8 mouse cellular contexts compared by ENCODE assay signal in genomic region chr14:47177846-47178414, GRCm38 (mm10). TPM values are rescaled to one million over a fixed set of nuclear protein-coding genes. Genes with fewer than 3 reads are reported as not detected.
DNase-seq lines count a peak whose midpoint lies in the region; ATAC-seq lines count a peak whose summit lies in the region.

No protein-coding gene starts in this region.

- H3K27ac ChIP-seq in forebrain, embryonic 16.5 days (ENCODE audit: low read length) = no peak overlapping the region
- no peak overlapping the region for H3K27ac ChIP-seq in forebrain, embryonic 11.5 days (ENCODE audit: low read depth, low read length)
- H3K27ac ChIP-seq in embryonic facial prominence, embryonic 14.5 days (replicated peaks; ENCODE audit: low read depth, low read length) = 0 out of 2 replicates have a peak overlapping the region, but pooled peaks have one; percentile 33
- 0 out of 2 replicates have a peak overlapping the region, but pooled peaks have one; percentile 59 for H3K27ac ChIP-seq in limb, embryonic 10.5 days

- no peak overlapping the region for H3K4me2 ChIP-seq in forebrain, embryonic 16.5 days (ENCODE audit: low read length)
- H3K4me2 ChIP-seq in forebrain, embryonic 11.5 days (ENCODE audit: low read depth, low read length, severe bottlenecking) = no peak overlapping the region
- peak overlapping the region; percentile 47 for H3K4me2 ChIP-seq in embryonic facial prominence, embryonic 14.5 days (ENCODE audit: low read depth, low read length)

- H3K9ac ChIP-seq in forebrain, embryonic 16.5 days (replicated peaks; ENCODE audit: low read depth, low read length) = no peak overlapping the region
- no peak overlapping the region for H3K9ac ChIP-seq in forebrain, embryonic 11.5 days (ENCODE audit: low read length)
- H3K9ac ChIP-seq in embryonic facial prominence, embryonic 14.5 days (ENCODE audit: low read depth, low read length) = no peak overlapping the region

- 53% methylated on average over 13 of the region's 13 CpGs for WGBS in forebrain, embryonic 16.5 days
- WGBS in forebrain, embryonic 11.5 days = 65% methylated on average over 13 of the region's 13 CpGs
- WGBS in embryonic facial prominence, embryonic 14.5 days = 28% methylated on average over 13 of the region's 13 CpGs
- 34% methylated on average over 13 of the region's 13 CpGs for WGBS in limb, embryonic 10.5 days

- no peak for DNase-seq in forebrain, embryonic 11.5 days (ENCODE audit: low spot score)
- DNase-seq in NIH3T3 (ENCODE audit: low read depth) = peak; percentile 90
- peak; percentile 59 for DNase-seq in embryonic facial prominence, embryonic 14.5 days (ENCODE audit: low spot score)
- peak; percentile 67 to 78 for DNase-seq in heart, postnatal 36 days
- DNase-seq in limb, embryonic 10.5 days (ENCODE audit: low spot score) = peak; percentile 41
- DNase-seq in thymus, postnatal 4 days = no peak

- 0 out of 2 replicates have a peak, but pooled peaks cover 6% of the 10 kb centered on the region for H3K4me1 ChIP-seq in forebrain, embryonic 16.5 days (replicated peaks; ENCODE audit: control insufficient read depth, insufficient read depth, low read length)
- no peaks in the 10 kb centered on the region for H3K4me1 ChIP-seq in forebrain, embryonic 11.5 days (replicated peaks; ENCODE audit: control insufficient read depth, insufficient read depth, low read length)
- H3K4me1 ChIP-seq in embryonic facial prominence, embryonic 14.5 days (ENCODE audit: control insufficient read depth, insufficient read depth, low read length) = peaks cover 8% of the 10 kb centered on the region; the same call in 1 of the 2 replicates
- H3K4me1 ChIP-seq in limb, embryonic 10.5 days = peaks cover 8% of the 10 kb centered on the region

- intact Hi-C loops in heart, postnatal 36 days (cut with DNase I) = loop anchor here (5.0 kb wide), 1 partner anchor 76 kb away; no protein-coding TSS in a partner anchor

- no peaks in the 10 kb centered on the region for H3K36me3 ChIP-seq in forebrain, embryonic 16.5 days (ENCODE audit: control insufficient read depth, insufficient read depth)
- H3K36me3 ChIP-seq in forebrain, embryonic 11.5 days (ENCODE audit: control insufficient read depth, insufficient read depth, low read length) = no peaks in the 10 kb centered on the region
- no peaks in the 10 kb centered on the region for H3K36me3 ChIP-seq in embryonic facial prominence, embryonic 14.5 days (ENCODE audit: control insufficient read depth, insufficient read depth, low read length)
- H3K36me3 ChIP-seq in limb, embryonic 10.5 days = no peaks in the 10 kb centered on the region

- H3K4me3 ChIP-seq in forebrain, embryonic 16.5 days (replicated peaks; ENCODE audit: low read length) = no peak overlapping the region
- no peak overlapping the region for H3K4me3 ChIP-seq in forebrain, embryonic 11.5 days (ENCODE audit: low read depth, low read length)
- H3K4me3 ChIP-seq in embryonic facial prominence, embryonic 14.5 days (ENCODE audit: low read depth, low read length) = peak overlapping the region; percentile 17
- no peak overlapping the region for H3K4me3 ChIP-seq in limb, embryonic 10.5 days

- H3K9me3 ChIP-seq in forebrain, embryonic 16.5 days (ENCODE audit: control insufficient read depth, low read length) = no peaks in the 10 kb centered on the region
- no peaks in the 10 kb centered on the region for H3K9me3 ChIP-seq in forebrain, embryonic 11.5 days (ENCODE audit: control insufficient read depth, low read length)
- no peaks in the 10 kb centered on the region for H3K9me3 ChIP-seq in embryonic facial prominence, embryonic 14.5 days (ENCODE audit: control insufficient read depth, low read length)
- no peaks in the 10 kb centered on the region for H3K9me3 ChIP-seq in limb, embryonic 10.5 days (replicated peaks)

- peak; percentile 28 for ATAC-seq in forebrain, embryonic 16.5 days
- no peak for ATAC-seq in forebrain, embryonic 11.5 days (replicated peaks; ENCODE audit: low FRiP score)
- peak; percentile 57 for ATAC-seq in embryonic facial prominence, embryonic 14.5 days (ENCODE audit: low read depth)
- ATAC-seq in neutrophil, adult 5-6 weeks (ENCODE audit: extremely low read depth, insufficient number of reproducible peaks, low FRiP score, poor library complexity, severe bottlenecking) = 0 out of 2 replicates have a peak, but pooled peaks have one; percentile 24

- no peaks in the 10 kb centered on the region for H3K27me3 ChIP-seq in forebrain, embryonic 16.5 days (replicated peaks; ENCODE audit: control insufficient read depth, insufficient read depth, low read length)
- no peaks in the 10 kb centered on the region for H3K27me3 ChIP-seq in forebrain, embryonic 11.5 days (ENCODE audit: control insufficient read depth, insufficient read depth, low read length)
- H3K27me3 ChIP-seq in embryonic facial prominence, embryonic 14.5 days (replicated peaks; ENCODE audit: control insufficient read depth, insufficient read depth, low read length) = no peaks in the 10 kb centered on the region
- no peaks in the 10 kb centered on the region for H3K27me3 ChIP-seq in limb, embryonic 10.5 days (ENCODE audit: low read depth, poor library complexity, severe bottlenecking)

RNA-seq across cellular contexts. Expression of gene Gch1, which starts 11.3 kb away (rescaled TPM):
- 1.5 and 2.3 TPM in 2 replicates for polyA plus RNA-seq in forebrain, embryonic 16.5 days (2015; fragmentation: Nextera tagmentation; extraction: Ambion mirVana)
- polyA plus RNA-seq in forebrain, embryonic 11.5 days (2014; fragmentation: Nextera tagmentation; extraction: Ambion mirVana) = 1.4 and 2.4 TPM in 2 replicates
- polyA plus RNA-seq in embryonic facial prominence, embryonic 14.5 days (2014; fragmentation: Nextera tagmentation; extraction: Ambion mirVana) = 2.1 and 2.3 TPM in 2 replicates
- total RNA-seq in heart, postnatal 36 days (2021) = 1 to 10 TPM; 5.4 to 5.9 TPM
- polyA plus RNA-seq in limb, embryonic 10.5 days (2016; fragmentation: Nextera tagmentation; extraction: Ambion mirVana) = 0.72 and 0.88 TPM in 2 replicates
- total RNA-seq in neutrophil, adult 5-6 weeks (2017) = 12.3 and 12.8 TPM in 2 replicates

Comparison
In these comparisons a context has a peak if more than half of its experiments do, and no peak if none do; other contexts are left out.
1. H3K27ac ChIP-seq: peak in embryonic facial prominence, embryonic 14.5 days (single experiment) and limb, embryonic 10.5 days (single experiment); none in forebrain, embryonic 16.5 days (single experiment) and forebrain, embryonic 11.5 days (single experiment).
2. DNase-seq: peak in NIH3T3 (single experiment), embryonic facial prominence, embryonic 14.5 days (single experiment), heart, postnatal 36 days (2 of 2) and limb, embryonic 10.5 days (single experiment); none in forebrain, embryonic 11.5 days (single experiment) and thymus, postnatal 4 days (single experiment).